Mouse (Mus musculus) thymus, adult 2 months (tissue): Measurements from ENCODE around the gene Olfr1370. TPM values are rescaled to one million over a fixed set of nuclear protein-coding genes. Genes with fewer than 3 reads are reported as not detected.
"Not testable (repeated sequence)": the region's sequence is repeated elsewhere in the genome, so short reads cannot be mapped to it uniquely, and the experiment has no call there.

Experiments used
- DNase-seq: peaks from one replicate; pipeline ENCODE4 v3.0.0; 2021
- H3K27ac ChIP-seq: fragments of 200-500 bp; 2 replicates; pipeline ENCODE4 v1.5.1; 2012; ENCODE audit warnings: low read length, control low read depth; ENCODE audit not compliant: control insufficient read depth, insufficient read depth
- H3K27me3 ChIP-seq: fragments of 200-500 bp; 2 replicates; pipeline ENCODE4 v1.6.1; 2012; ENCODE audit warnings: mild to moderate bottlenecking, low read length, moderate library complexity, mixed read lengths; ENCODE audit not compliant: control insufficient read depth, insufficient read depth
- H3K36me3 ChIP-seq: fragments of 200-500 bp; 2 replicates; pipeline ENCODE4 v1.6.1; 2012; ENCODE audit warnings: mild to moderate bottlenecking, low read length, moderate library complexity; ENCODE audit not compliant: control insufficient read depth, insufficient read depth
- H3K4me1 ChIP-seq: fragments of 200-500 bp; replicated peaks from 2 replicates; pipeline ENCODE4 v1.6.1; 2012; ENCODE audit warnings: low read length; ENCODE audit not compliant: control insufficient read depth, insufficient read depth
- H3K4me3 ChIP-seq: fragments of 200-500 bp; 2 replicates; pipeline ENCODE4 v1.5.1; 2012; ENCODE audit warnings: mild to moderate bottlenecking, low read length, control low read depth, moderate library complexity; ENCODE audit not compliant: control insufficient read depth, insufficient read depth
- CTCF ChIP-seq: fragments of 200-500 bp; IDR thresholded peaks from 2 replicates; pipeline ENCODE4 v1.5.1; 2012; ENCODE audit warnings: mild to moderate bottlenecking, control low read depth, low read length, moderate library complexity, borderline replicate concordance; ENCODE audit not compliant: control insufficient read depth, poor library complexity, insufficient read depth; ENCODE audit errors: extremely low read depth
- POLR2A ChIP-seq: fragments of 200-500 bp; IDR thresholded peaks from 2 replicates; pipeline ENCODE4 v1.6.1; 2012; ENCODE audit warnings: mild to moderate bottlenecking, low read length, control low read depth, moderate library complexity; ENCODE audit not compliant: control insufficient read depth, poor library complexity, insufficient read depth; ENCODE audit errors: extremely low read depth
- whole genome bisulfite sequencing: fragments of 180-500 bp; shearing (Covaris S2); methylation state at CpG from one replicate; pipeline ENCODE4 v1.1.7; 2018; 5-methylcytosine and 5-hydroxymethylcytosine counted together
- polyA plus RNA-seq: library from polyadenylated mRNA; depleted of rRNA; stranded (reverse); fragments of >200 nt; gene quantifications from 2 replicates; pipeline ENCODE4 v1.2.3, GENCODE M21; 2012; rRNA removed

Olfr1370 gene
- 0.11 TPM in 1 of 2 replicates, not detected in the other for polyA plus RNA-seq

DNA sequence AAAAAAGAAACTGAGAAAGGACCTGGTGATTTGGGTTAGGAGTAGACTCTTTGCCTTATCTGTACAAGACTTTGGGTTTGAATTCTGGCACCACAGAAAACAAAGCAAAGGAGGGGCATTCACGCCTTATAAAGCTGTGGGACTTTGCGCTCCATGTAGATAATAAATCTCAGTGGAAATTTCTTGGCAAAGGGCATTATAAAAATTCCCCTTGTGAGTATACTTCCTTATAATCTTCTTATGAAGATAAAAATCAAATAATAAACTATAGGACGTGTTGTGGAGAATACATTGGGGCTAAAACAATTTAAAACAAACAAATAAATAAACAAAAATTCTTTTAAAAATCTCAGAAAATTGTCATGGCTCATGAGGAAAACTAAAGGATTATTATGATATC lies at the start of gene Olfr1370:
TSS of gene Olfr1370 (minus strand) at position 101 of the 400 bp plus-strand sequence.
- H3K27me3 ChIP-seq: no peaks in the 10 kb centered on the region
- 85% methylated on average over 3 of the region's 3 CpGs for WGBS
- DNase-seq: no peak
- H3K4me1 ChIP-seq: no peaks in the 10 kb centered on the region
- H3K4me3 ChIP-seq: no peak within 1 kb of the TSS
- TF ChIP-seq CTCF (no peak), POLR2A (no peak)
- H3K27ac ChIP-seq: no peak within 1 kb of the TSS
- H3K36me3 ChIP-seq: no peaks in the 10 kb centered on the region

DNA sequence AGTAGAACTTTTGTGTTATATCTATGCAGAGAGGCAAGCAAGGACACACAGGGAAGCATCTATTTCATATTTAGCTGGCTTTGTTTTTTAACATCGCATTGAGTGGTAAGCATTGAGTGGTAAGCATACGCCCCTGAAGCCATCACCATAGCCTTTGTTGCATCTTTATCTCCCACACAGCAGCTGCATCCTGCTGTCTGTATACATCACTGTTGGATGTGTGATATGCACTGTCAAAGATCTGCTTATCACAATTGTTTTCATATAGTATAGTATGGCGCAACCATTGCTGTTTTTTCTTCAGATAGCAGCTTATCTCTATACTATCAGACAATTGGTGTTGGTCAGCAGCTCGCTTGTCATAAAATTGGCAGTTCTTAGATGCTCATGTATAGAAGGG lies 39.4 kb upstream of the Olfr1370 start:
- TF ChIP-seq POLR2A: no peak
- no peak for TF ChIP-seq CTCF

DNA sequence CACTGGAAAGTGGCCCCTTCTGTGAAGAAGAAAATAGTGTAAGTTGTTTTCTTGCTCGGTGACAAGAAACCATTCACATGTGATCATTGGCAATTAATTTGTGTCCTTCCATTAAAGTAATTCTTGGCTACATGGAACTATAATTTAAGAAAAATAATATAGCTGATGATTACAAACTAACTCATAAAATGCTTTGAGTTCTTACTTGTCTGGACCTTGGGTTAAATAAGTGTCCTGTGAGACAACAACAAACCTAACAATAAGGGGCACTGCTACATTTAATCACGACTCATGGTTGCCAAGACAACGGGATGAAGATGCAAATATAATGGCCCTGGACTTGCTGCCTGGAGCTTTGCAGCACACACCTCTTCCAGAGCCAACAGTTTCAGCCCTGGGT lies 36.4 kb upstream of the Olfr1370 start, which contains the start of gene Olfr1369-ps1:
TSS of gene Olfr1369-ps1 (plus strand) at position 301 of the 400 bp plus-strand sequence.
- H3K4me3 ChIP-seq, DNase-seq, H3K4me1 ChIP-seq, H3K27me3 ChIP-seq, H3K27ac ChIP-seq, H3K36me3 ChIP-seq: not testable (repeated sequence)
- WGBS: 83% methylated on average over 3 of the region's 3 CpGs

More for the DNA sequence above, 39.4 kb upstream of the Olfr1370 start:
- 84% methylated on average over 4 of the region's 4 CpGs for WGBS
- H3K36me3 ChIP-seq: no peaks in the 10 kb centered on the region
- H3K4me3 ChIP-seq: no peak overlapping the region
- H3K4me1 ChIP-seq: no peaks in the 10 kb centered on the region
- no peak for DNase-seq
- H3K27ac ChIP-seq: no peak overlapping the region
- no peaks in the 10 kb centered on the region for H3K27me3 ChIP-seq

- no peak for TF ChIP-seq POLR2A
- no peak for TF ChIP-seq CTCF
- H3K4me1 ChIP-seq: no peaks in the 10 kb centered on the region
Observed at GRCm38 (mm10) chr13:21110441-21110840, 35.7 kb upstream of the Olfr1370 start.

DNA sequence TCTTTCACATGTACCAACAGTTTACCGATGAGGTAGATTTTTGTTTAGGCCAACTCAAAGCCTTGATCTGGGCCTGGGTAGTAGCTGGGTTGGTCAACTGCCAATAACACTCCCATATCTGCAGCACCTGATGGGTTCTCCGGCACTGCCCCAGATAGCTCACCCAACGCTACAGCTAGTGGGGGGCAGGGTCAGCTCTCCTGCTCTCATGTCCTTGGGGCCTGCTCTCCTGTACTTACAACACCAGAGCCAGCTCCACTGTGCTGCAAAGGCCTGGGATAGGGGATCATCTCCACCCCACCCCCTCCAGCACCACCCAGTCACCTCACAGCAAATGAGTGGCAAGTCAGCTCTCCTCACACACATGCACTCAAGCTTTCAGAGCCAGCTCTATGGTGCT lies 35.0 kb upstream of the Olfr1370 start:
- TF ChIP-seq POLR2A: no peak
- no peak for TF ChIP-seq CTCF
- H3K27me3 ChIP-seq: no peaks in the 10 kb centered on the region
- no peaks in the 10 kb centered on the region for H3K4me1 ChIP-seq
- H3K27ac ChIP-seq: no peak overlapping the region
- no peak overlapping the region for H3K4me3 ChIP-seq
- no peaks in the 10 kb centered on the region for H3K36me3 ChIP-seq
- no peak for DNase-seq
- WGBS: 98% methylated on average over 3 of the region's 3 CpGs

More at GRCm38 (mm10) chr13:21110441-21110840, 35.7 kb upstream of the Olfr1370 start:
- H3K4me3 ChIP-seq: no peak overlapping the region
- H3K27me3 ChIP-seq: no peaks in the 10 kb centered on the region
- no peaks in the 10 kb centered on the region for H3K36me3 ChIP-seq
- no peak overlapping the region for H3K27ac ChIP-seq
- 98% methylated on average over 6 of the region's 6 CpGs for WGBS
- no peak for DNase-seq

- Histone ChIP-seq H3K36me3 (no peaks in the 10 kb centered on the region), H3K27ac (no peak overlapping the region), H3K4me3 (no peak overlapping the region), H3K27me3 (no peaks in the 10 kb centered on the region), H3K4me1 (no peaks in the 10 kb centered on the region)
- DNase-seq: no peak
- TF ChIP-seq POLR2A (no peak), CTCF (no peak)
- 66% methylated on average over 2 of the region's 2 CpGs for WGBS
Observed at GRCm38 (mm10) chr13:21082686-21083085, 7.9 kb upstream of the Olfr1370 start.

DNA sequence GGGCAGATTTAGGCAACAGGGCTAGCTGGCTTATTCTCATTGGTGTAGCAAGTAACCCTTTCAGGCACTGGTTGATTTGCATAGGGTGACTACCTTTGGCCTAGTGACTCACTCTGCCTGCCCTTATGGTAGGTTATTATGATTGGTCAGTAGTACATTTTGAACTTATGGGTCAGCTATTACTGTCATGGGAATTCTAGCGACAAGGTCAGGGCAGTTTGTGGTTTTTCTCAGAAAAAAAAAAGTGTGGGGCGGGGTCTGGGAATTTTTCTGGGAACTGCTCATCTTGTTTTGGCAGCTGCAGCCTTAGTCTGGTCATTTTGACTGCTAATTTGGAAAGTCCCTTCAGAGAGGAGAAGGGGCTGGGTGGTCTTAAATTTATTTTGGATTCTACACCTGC lies 8.7 kb downstream of the Olfr1370 start:
- no peak overlapping the region for H3K27ac ChIP-seq
- WGBS: 81% methylated on average over 2 of the region's 2 CpGs
- no peak for DNase-seq
- no peak for TF ChIP-seq CTCF
- TF ChIP-seq POLR2A: no peak
- H3K27me3 ChIP-seq: no peaks in the 10 kb centered on the region
- H3K4me1 ChIP-seq: no peaks in the 10 kb centered on the region
- no peaks in the 10 kb centered on the region for H3K36me3 ChIP-seq
- no peak overlapping the region for H3K4me3 ChIP-seq
